Mouse (Mus musculus) splenic B cell, adult 2 months (primary cell): ENCODE measurements around the gene Rpp40.

Experiments used
- DNase-seq: peaks from one replicate; pipeline ENCODE4 v3.0.0-alpha.2; 2011; ENCODE audit warnings: low read depth, low spot score
- H3K27me3 ChIP-seq: 2 replicates; pipeline ENCODE4 v1.6.1; 2012; ENCODE audit warnings: mild to moderate bottlenecking, low read length, moderate library complexity, mixed read lengths; ENCODE audit not compliant: control insufficient read depth, poor library complexity, insufficient read depth, severe bottlenecking
- H3K36me3 ChIP-seq: 2 replicates; pipeline ENCODE4 v1.6.1; 2012; ENCODE audit warnings: mild to moderate bottlenecking, low read length, moderate library complexity, mixed read lengths; ENCODE audit not compliant: control insufficient read depth, poor library complexity, insufficient read depth, severe bottlenecking

Gene Rpp40

GRCm38 (mm10) chr13:35878282-35878681, 27.9 kb downstream of the Rpp40 start:
- Histone ChIP-seq H3K27me3 (no peaks in the 10 kb centered on the region), H3K36me3 (0 out of 2 replicates have a peak, but pooled peaks cover 5% of the 10 kb centered on the region)
- DNase-seq: no peak

- Histone ChIP-seq H3K36me3 (0 out of 2 replicates have a peak, but pooled peaks cover 5% of the 10 kb centered on the region), H3K27me3 (no peaks in the 10 kb centered on the region)
- no peak for DNase-seq
Observed at GRCm38 (mm10) chr13:35875396-35875795, 30.8 kb downstream of the Rpp40 start.

- peaks cover 5% of the 10 kb centered on the region; the same call in 1 of the 2 replicates for H3K36me3 ChIP-seq
- H3K27me3 ChIP-seq: no peaks in the 10 kb centered on the region
- DNase-seq: peak; percentile 42
Observed at GRCm38 (mm10) chr13:35871107-35871506, 35.1 kb downstream of the Rpp40 start.

GRCm38 (mm10) chr13:35870659-35871058, 35.5 kb downstream of the Rpp40 start:
- no peak for DNase-seq
- H3K27me3 ChIP-seq: no peaks in the 10 kb centered on the region
- peaks cover 6% of the 10 kb centered on the region; the same call in 1 of the 2 replicates for H3K36me3 ChIP-seq

- Histone ChIP-seq H3K36me3 (peaks cover 7% of the 10 kb centered on the region), H3K27me3 (no peaks in the 10 kb centered on the region)
- DNase-seq: no peak
Observed at GRCm38 (mm10) chr13:35860916-35861315, 45.2 kb downstream of the Rpp40 start.

GRCm38 (mm10) chr13:35857486-35857885, 48.7 kb downstream of the Rpp40 start:
- no peak for DNase-seq
- Histone ChIP-seq H3K27me3 (no peaks in the 10 kb centered on the region), H3K36me3 (peaks cover 4% of the 10 kb centered on the region)

GRCm38 (mm10) chr13:35852851-35853575, 53.1 kb downstream of the Rpp40 start:
- Histone ChIP-seq H3K27me3 (no peaks in the 10 kb centered on the region), H3K36me3 (no peaks in the 10 kb centered on the region)
- no peak for DNase-seq

GRCm38 (mm10) chr13:35851581-35851980, 54.6 kb downstream of the Rpp40 start:
- Histone ChIP-seq H3K27me3 (no peaks in the 10 kb centered on the region), H3K36me3 (no peaks in the 10 kb centered on the region)
- DNase-seq: no peak

- no peaks in the 10 kb centered on the region for H3K36me3 ChIP-seq
- no peaks in the 10 kb centered on the region for H3K27me3 ChIP-seq
- no peak for DNase-seq
Observed at GRCm38 (mm10) chr13:35848694-35849093, 57.5 kb downstream of the Rpp40 start.

- DNase-seq: no peak
- Histone ChIP-seq H3K36me3 (no peaks in the 10 kb centered on the region), H3K27me3 (no peaks in the 10 kb centered on the region)
Observed at GRCm38 (mm10) chr13:35845306-35845705, 60.9 kb downstream of the Rpp40 start.
